Mouse (Mus musculus) central nervous system, embryonic 14 days (tissue): ENCODE measurements around the gene Syt7. TPM values are rescaled to one million over a fixed set of nuclear protein-coding genes. Genes with fewer than 3 reads are reported as not detected.

Experiments used
- polyA plus RNA-seq: library from polyadenylated mRNA; depleted of rRNA; stranded (reverse); fragments of >200 nt; gene quantifications from 2 replicates; pipeline ENCODE4 v1.2.3, GENCODE M21; 2012; rRNA removed

Gene Syt7
- polyA plus RNA-seq = 46.7 and 51.5 TPM in 2 replicates

DNA sequence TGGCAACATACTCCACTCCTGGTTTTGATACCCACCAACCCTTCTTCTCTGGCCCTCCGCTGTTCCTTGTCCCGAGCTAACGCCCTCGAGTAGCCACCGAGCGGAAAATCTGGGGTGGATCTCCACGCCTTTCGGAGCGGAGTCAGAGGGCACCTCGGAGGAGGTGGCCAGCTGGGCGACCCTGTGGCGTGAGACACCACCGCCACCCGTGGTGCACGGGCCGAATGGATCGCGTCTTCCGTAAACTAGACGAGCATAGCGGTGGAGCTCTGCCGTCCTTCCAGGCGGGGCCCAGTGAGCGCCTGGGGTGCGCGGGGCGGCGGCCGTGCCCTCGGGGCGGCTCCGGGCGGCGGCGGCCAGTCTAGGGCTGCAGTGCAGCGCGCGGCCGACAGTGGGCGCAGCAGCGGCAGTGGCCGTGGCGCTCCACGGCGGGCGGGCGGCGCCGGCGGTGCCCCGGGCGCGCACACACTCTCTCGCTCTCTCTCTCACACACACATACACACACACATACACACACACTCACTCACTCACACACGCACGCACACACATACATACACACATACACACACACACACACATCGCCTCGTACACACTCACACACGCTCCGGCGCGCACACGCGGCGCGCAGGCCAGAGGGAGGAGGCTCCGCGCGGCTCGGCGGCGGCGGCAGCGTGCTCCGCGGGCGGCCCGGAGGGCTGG is at the start of gene Syt7:
Gene Syt7 (plus strand): TSS at position 476 of the 699 bp plus-strand sequence.

DNA sequence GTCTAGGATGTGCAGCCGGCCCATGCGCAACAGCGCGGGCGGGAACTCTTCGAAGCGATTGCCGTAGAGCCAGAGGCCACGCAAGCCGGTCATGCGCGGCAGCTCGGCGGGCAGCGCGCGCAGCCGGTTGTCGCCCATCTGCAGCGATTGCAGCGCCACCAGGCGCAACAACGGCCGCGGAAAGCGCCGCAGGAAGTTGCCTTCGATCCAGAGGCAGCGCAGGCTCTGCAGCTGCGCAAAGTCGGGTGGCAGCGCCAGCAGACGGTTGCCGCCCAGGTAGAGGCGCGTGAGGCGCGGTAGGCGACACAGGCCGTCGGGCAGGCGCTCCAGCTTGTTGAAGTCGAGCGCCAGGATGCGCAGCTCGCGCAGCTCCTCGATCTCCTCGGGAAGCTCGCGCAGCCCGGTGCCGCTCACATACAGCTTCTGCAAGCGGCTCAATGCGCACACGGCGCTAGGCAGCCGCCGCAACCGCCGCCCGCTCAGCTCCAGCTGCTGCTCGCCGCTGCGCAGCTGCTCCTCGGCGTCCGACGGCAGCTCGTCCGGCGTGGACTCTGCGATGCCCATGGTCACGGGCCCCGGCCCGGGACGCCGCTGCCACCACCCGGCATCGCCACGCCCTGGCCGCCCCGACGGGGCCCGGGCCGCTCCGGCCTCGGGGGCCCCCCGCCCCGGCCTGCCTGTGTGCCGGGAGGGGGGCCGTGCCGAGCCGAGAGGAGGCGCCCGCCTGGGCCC is 68.0 kb downstream of the Syt7 start, which contains the start of gene Lrrc10b:
Gene Lrrc10b (minus strand): TSS at position 722 of the 732 bp plus-strand sequence.

DNA sequence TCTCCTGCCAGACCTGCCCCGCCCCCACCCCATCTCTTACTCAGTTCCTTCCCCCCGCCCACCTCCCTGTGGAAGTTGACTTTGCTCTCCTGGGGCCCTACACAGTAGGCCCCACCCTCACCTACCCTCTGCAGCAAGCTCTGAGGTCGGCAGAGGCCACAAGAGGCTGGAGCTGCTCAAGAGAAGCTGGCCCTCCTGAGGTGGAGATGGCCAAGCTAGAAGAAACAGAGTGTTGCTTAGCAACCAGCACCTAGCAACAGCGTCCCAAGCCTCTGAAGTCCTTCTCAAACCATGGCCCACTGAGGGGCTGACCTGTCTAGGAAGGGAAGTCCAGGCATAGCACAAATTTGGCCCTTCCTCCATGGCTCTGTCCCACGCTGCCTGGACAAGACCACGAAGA is 93.8 kb downstream of the Syt7 start, which contains the start of gene Ppp1r32:
Gene Ppp1r32 (minus strand): TSS at position 226 of the 400 bp plus-strand sequence.

Other genes starting within 250 kb of the Syt7 start
- 125 and 133 TPM in 2 replicates for gene Fads1, start 206.2 kb upstream of the Syt7 start, polyA plus RNA-seq
- gene Tmem258, start 185.1 kb upstream of the Syt7 start, polyA plus RNA-seq = 151 TPM in 2 replicates
- gene Fen1, start 184.9 kb upstream of the Syt7 start, polyA plus RNA-seq = 28.4 and 35.3 TPM in 2 replicates
- gene Myrf, start 148.3 kb upstream of the Syt7 start, polyA plus RNA-seq = 1.3 and 1.9 TPM in 2 replicates
- gene Dagla, start 84.2 kb upstream of the Syt7 start, polyA plus RNA-seq = 15.1 and 16.4 TPM in 2 replicates
- gene Lrrc10b, start 68.4 kb downstream of the Syt7 start, polyA plus RNA-seq = 1.2 and 1.5 TPM in 2 replicates
- 1.9 and 2.3 TPM in 2 replicates for gene Ppp1r32, start 93.8 kb downstream of the Syt7 start, polyA plus RNA-seq
- gene Cpsf7, start 136.2 kb downstream of the Syt7 start, polyA plus RNA-seq = 126 and 131 TPM in 2 replicates
- gene Sdhaf2, start 137.1 kb downstream of the Syt7 start, polyA plus RNA-seq = 50.1 and 51.0 TPM in 2 replicates
- 56.3 and 60.8 TPM in 2 replicates for gene Tmem216, start 167.1 kb downstream of the Syt7 start, polyA plus RNA-seq
- 19.2 and 19.7 TPM in 2 replicates for gene Cyb561a3, start 188.1 kb downstream of the Syt7 start, polyA plus RNA-seq
- 32.0 and 34.1 TPM in 2 replicates for gene Tmem138, start 188.3 kb downstream of the Syt7 start, polyA plus RNA-seq
- 233 and 239 TPM in 2 replicates for gene Ddb1, start 216.2 kb downstream of the Syt7 start, polyA plus RNA-seq
- gene Tkfc, start 216.6 kb downstream of the Syt7 start, polyA plus RNA-seq = 31.3 and 36.1 TPM in 2 replicates
- 1.1 and 1.3 TPM in 2 replicates for gene Vwce, start 245.1 kb downstream of the Syt7 start, polyA plus RNA-seq